Mouse (Mus musculus) adipocyte (in vitro differentiated cells): ENCODE results near the gene Thap8.

ENCODE experiments used
- DNase-seq: peaks from one replicate; pipeline ENCODE4 v3.0.0-alpha.2; 2016; ENCODE audit warnings: low spot score

The Thap8 gene

GRCm38 (mm10) chr7:30318142-30318541 is 38.2 kb downstream of the Thap8 start:
- DNase-seq, result no peak

GRCm38 (mm10) chr7:30320946-30321345 is 41.1 kb downstream of the Thap8 start:
- no peak for DNase-seq

GRCm38 (mm10) chr7:30321539-30322284 is 41.8 kb downstream of the Thap8 start, which contains the start of gene E130208F15Rik:
Gene E130208F15Rik, plus strand, starts transcription at chr7:30321740.
- peak; percentile 86 for DNase-seq

- peak; percentile 95 for DNase-seq
Observed at GRCm38 (mm10) chr7:30322285-30322667, 42.4 kb downstream of the Thap8 start.

- no peak for DNase-seq
Observed at GRCm38 (mm10) chr7:30322865-30323264, 43.0 kb downstream of the Thap8 start.

- DNase-seq, result no peak
Observed at GRCm38 (mm10) chr7:30323795-30324194, 43.9 kb downstream of the Thap8 start, which contains the start of gene Sdhaf1. Gene Sdhaf1, minus strand, starts transcription at chr7:30323895.

GRCm38 (mm10) chr7:30324300-30324944 is 44.5 kb downstream of the Thap8 start:
- DNase-seq, result no peak

- peak; percentile 25 for DNase-seq
Observed at GRCm38 (mm10) chr7:30325364-30325763, 45.5 kb downstream of the Thap8 start.

- no peak for DNase-seq
Observed at GRCm38 (mm10) chr7:30326427-30326826, 46.5 kb downstream of the Thap8 start.

GRCm38 (mm10) chr7:30327140-30327539 is 47.2 kb downstream of the Thap8 start:
- no peak for DNase-seq

GRCm38 (mm10) chr7:30328379-30328778 is 48.5 kb downstream of the Thap8 start:
- no peak for DNase-seq

GRCm38 (mm10) chr7:30331887-30332286 is 52.0 kb downstream of the Thap8 start:
- peak; percentile 40 for DNase-seq

- DNase-seq, result no peak
Observed at GRCm38 (mm10) chr7:30332622-30333259, 52.8 kb downstream of the Thap8 start.

GRCm38 (mm10) chr7:30333436-30333835 is 53.5 kb downstream of the Thap8 start:
- DNase-seq, result peak; percentile 65

- no peak for DNase-seq
Observed at GRCm38 (mm10) chr7:30334563-30334962, 54.7 kb downstream of the Thap8 start.

- DNase-seq, result no peak
Observed at GRCm38 (mm10) chr7:30335688-30336087, 55.8 kb downstream of the Thap8 start.

GRCm38 (mm10) chr7:30336384-30336783 is 56.5 kb downstream of the Thap8 start:
- DNase-seq, result peak; percentile 84

GRCm38 (mm10) chr7:30339432-30340109 is 59.7 kb downstream of the Thap8 start:
- DNase-seq, result no peak
